Mouse (Mus musculus): ENCODE measurements around the gene Nphs1.

GRCm38 (mm10) chr7:30532931-30533330 lies 74.8 kb downstream of the Nphs1 start:
- TF ChIP-seq CTCF (IDR thresholded peaks at IDR 0.05; ENCODE audit: insufficient read depth, low read depth, low read length) (no peak), POLR2A (IDR thresholded peaks at IDR 0.05; ENCODE audit: insufficient read depth, low read depth, low read length) (no peak)

Measured in olfactory bulb, adult 2 months (tissue).